Mouse (Mus musculus) MEL (cell line): ENCODE results near the gene Prpf19.

Source experiments
- BHLHE40 ChIP-seq: IDR thresholded peaks from 2 replicates; pipeline ENCODE4 v1.6.1; 2012; ENCODE audit warnings: low read depth, mild to moderate bottlenecking, inconsistent platforms, low read length, improper control_type of control experiment, borderline replicate concordance
- CTCF ChIP-seq, 3 experiments: IDR thresholded peaks in 2 of 3; conservative IDR thresholded peaks in 1 of 3; 2 replicates each; pipeline ENCODE4 v1.5.1; 2011 to 2012; ENCODE audit warnings: low read length in 3 of 3, low read depth in 2 of 3, mild to moderate bottlenecking in 2 of 3, improper control_type of control experiment in 1 of 3, inconsistent platforms in 1 of 3, mixed read lengths in 1 of 3, moderate library complexity in 1 of 3; ENCODE audit not compliant: control insufficient read depth in 1 of 3, insufficient read depth in 1 of 3, poor library complexity in 1 of 3, severe bottlenecking in 1 of 3
- E2F4 ChIP-seq: IDR thresholded peaks from 2 replicates; pipeline ENCODE4 v1.6.1; 2011; ENCODE audit warnings: low read depth, low read length, improper control_type of control experiment, borderline replicate concordance
- GABPA ChIP-seq: IDR thresholded peaks from 2 replicates; pipeline ENCODE4 v1.6.1; 2012; ENCODE audit warnings: low read depth, mild to moderate bottlenecking, inconsistent platforms, low read length, improper control_type of control experiment, moderate library complexity
- GATA1 ChIP-seq: IDR thresholded peaks from 2 replicates; pipeline ENCODE4 v1.6.1; 2011; ENCODE audit warnings: low read depth, low read length, improper control_type of control experiment
- MYB ChIP-seq: IDR thresholded peaks from 2 replicates; pipeline ENCODE4 v1.6.1; 2011; ENCODE audit warnings: mild to moderate bottlenecking, low read depth, low read length, improper control_type of control experiment
- NRF1 ChIP-seq: IDR thresholded peaks from 2 replicates; pipeline ENCODE4 v1.6.1; 2014; ENCODE audit warnings: low read depth, mild to moderate bottlenecking, inconsistent platforms, low read length, improper control_type of control experiment, moderate library complexity; ENCODE audit not compliant: poor library complexity, insufficient read depth, severe bottlenecking
- POLR2A ChIP-seq, 2 experiments: IDR thresholded peaks; 2 replicates each; pipeline ENCODE4 v1.6.1; 2011 to 2012; ENCODE audit warnings: low read length in 2 of 2, mild to moderate bottlenecking in 2 of 2, control low read depth in 1 of 2, improper control_type of control experiment in 1 of 2, low read depth in 1 of 2, moderate library complexity in 1 of 2; ENCODE audit not compliant: control insufficient read depth in 1 of 2, insufficient read depth in 1 of 2, poor library complexity in 1 of 2
- RCOR1 ChIP-seq: IDR thresholded peaks from 2 replicates; pipeline ENCODE4 v1.6.1; 2012; ENCODE audit warnings: low read depth, mild to moderate bottlenecking, inconsistent platforms, low read length, improper control_type of control experiment
- TAL1 ChIP-seq: IDR thresholded peaks from 2 replicates; pipeline ENCODE4 v1.6.1; 2012; ENCODE audit warnings: mild to moderate bottlenecking, inconsistent platforms, low read length, moderate library complexity, mixed read lengths
- USF2 ChIP-seq, 2 experiments: IDR thresholded peaks; 2 replicates each; pipeline ENCODE4 v1.6.1; 2011 to 2012; ENCODE audit warnings: improper control_type of control experiment in 2 of 2, low read length in 2 of 2, borderline replicate concordance in 1 of 2, inconsistent platforms in 1 of 2, low read depth in 1 of 2, mild to moderate bottlenecking in 1 of 2; ENCODE audit not compliant: insufficient read depth in 1 of 2
- ZC3H11A ChIP-seq: IDR thresholded peaks from 2 replicates; pipeline ENCODE4 v1.6.1; 2012; ENCODE audit warnings: low read depth, mild to moderate bottlenecking, inconsistent platforms, low read length, improper control_type of control experiment
- ZMIZ1 ChIP-seq: IDR thresholded peaks from 2 replicates; pipeline ENCODE4 v1.6.1; 2012; ENCODE audit warnings: low read depth, mild to moderate bottlenecking, inconsistent platforms, low read length, improper control_type of control experiment, moderate library complexity

DNA sequence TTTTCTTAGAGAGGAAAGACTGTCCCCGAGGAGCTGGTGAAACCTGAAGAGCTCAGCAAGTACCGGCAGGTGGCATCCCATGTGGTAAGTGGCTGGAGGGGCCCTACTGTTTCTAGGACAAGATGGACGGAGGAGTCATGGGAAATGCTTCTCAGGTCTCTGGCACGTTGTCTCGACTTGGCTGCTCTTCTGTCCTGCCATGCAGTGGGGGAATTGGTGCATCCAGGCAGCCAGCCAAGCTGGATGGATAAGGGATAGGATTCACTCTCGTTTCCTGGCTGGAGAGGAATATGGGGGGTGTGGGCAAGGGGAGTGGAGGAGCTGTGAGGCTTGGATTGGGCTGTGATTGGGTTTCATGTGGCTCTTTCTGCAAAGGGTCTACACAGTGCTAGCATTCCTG lies 5.3 kb downstream of the Prpf19 start:
- no peak for TF ChIP-seq MYB
- TF ChIP-seq TAL1, result no peak
- TF ChIP-seq E2F4, result no peak
- TF ChIP-seq ZC3H11A, result no peak
- TF ChIP-seq GABPA, result no peak
- no peak for TF ChIP-seq BHLHE40
- TF ChIP-seq CTCF (IDR thresholded peaks at IDR 0.05 in 2 of 3, conservative IDR thresholded peaks at IDR 0.05 in 1 of 3; ENCODE audit: control insufficient read depth in 1 of 3, insufficient read depth in 1 of 3, low read depth in 2 of 3, low read length in 3 of 3, poor library complexity in 1 of 3, severe bottlenecking in 1 of 3), result no peak
- TF ChIP-seq NRF1, result no peak
- no peak for TF ChIP-seq GATA1
- no peak for TF ChIP-seq POLR2A (IDR thresholded peaks at IDR 0.05; ENCODE audit: control insufficient read depth in 1 of 2, insufficient read depth in 1 of 2, low read depth in 1 of 2, low read length in 2 of 2, poor library complexity in 1 of 2)
- no peak for TF ChIP-seq ZMIZ1
- no peak for TF ChIP-seq USF2 (IDR thresholded peaks at IDR 0.05; ENCODE audit: borderline replicate concordance in 1 of 2, insufficient read depth in 1 of 2, low read depth in 1 of 2, low read length in 2 of 2)
- TF ChIP-seq RCOR1, result no peak
